Mouse (Mus musculus): ENCODE results near the gene Gm13287.
A peak's percentile ranks its signal among the peaks of the same experiment; 100 is the strongest.
"Not testable (repeated sequence)": the region's sequence is repeated elsewhere in the genome, so short reads cannot be mapped to it uniquely, and the experiment has no call there.

Gm13287 gene

GRCm38 (mm10) chr4:88797097-88797496 is 6.0 kb upstream of the Gm13287 start, which contains the start of gene Gm13279:
Gene Gm13279 (plus strand): TSS chr4:88797397.
- not testable (repeated sequence) for DNase-seq (ENCODE audit: low read depth, low spot score)

- not testable (repeated sequence) for DNase-seq (ENCODE audit: low read depth, low spot score)
Observed at GRCm38 (mm10) chr4:88799365-88799764, 3.7 kb upstream of the Gm13287 start, which contains the start of gene Gm13285. Gene Gm13285 (plus strand): TSS chr4:88799665.

GRCm38 (mm10) chr4:88805231-88805630 is 2.2 kb downstream of the Gm13287 start, which contains the start of gene Gm13288:
Gene Gm13288 (plus strand): TSS chr4:88805531.
- DNase-seq (ENCODE audit: low read depth, low spot score): not testable (repeated sequence)

GRCm38 (mm10) chr4:88805761-88806160 is 2.7 kb downstream of the Gm13287 start:
- DNase-seq (ENCODE audit: low read depth, low spot score): not testable (repeated sequence)

GRCm38 (mm10) chr4:88815928-88816327 is 12.9 kb downstream of the Gm13287 start, which contains the start of gene Ifna7:
Gene Ifna7 (plus strand): TSS chr4:88816228.
- no peak for DNase-seq (ENCODE audit: low read depth, low spot score)

- DNase-seq (ENCODE audit: low read depth, low spot score): no peak
Observed at GRCm38 (mm10) chr4:88819659-88820058, 16.6 kb downstream of the Gm13287 start, which contains the start of gene Ifna11. Gene Ifna11 (plus strand): TSS chr4:88819959.

- peak; percentile 4 for DNase-seq (ENCODE audit: low read depth, low spot score)
Observed at GRCm38 (mm10) chr4:88822995-88823394, 19.9 kb downstream of the Gm13287 start.

- DNase-seq (ENCODE audit: low read depth, low spot score): not testable (repeated sequence)
Observed at GRCm38 (mm10) chr4:88827116-88827515, 24.1 kb downstream of the Gm13287 start, which contains the start of gene Ifna6. Gene Ifna6 (plus strand): TSS chr4:88827416.

GRCm38 (mm10) chr4:88830523-88830922 is 27.5 kb downstream of the Gm13287 start:
- peak; percentile 16 for DNase-seq (ENCODE audit: low read depth, low spot score)

- not testable (repeated sequence) for DNase-seq (ENCODE audit: low read depth, low spot score)
Observed at GRCm38 (mm10) chr4:88835225-88835624, 32.2 kb downstream of the Gm13287 start, which contains the start of gene Ifna5. Gene Ifna5 (plus strand): TSS chr4:88835525.

GRCm38 (mm10) chr4:88838828-88839227 is 35.8 kb downstream of the Gm13287 start:
- DNase-seq (ENCODE audit: low read depth, low spot score): no peak

- no peak for DNase-seq (ENCODE audit: low read depth, low spot score)
Observed at GRCm38 (mm10) chr4:88840058-88840457, 37.0 kb downstream of the Gm13287 start.

GRCm38 (mm10) chr4:88841438-88841911 is 38.4 kb downstream of the Gm13287 start, which contains the start of gene Ifna4:
Gene Ifna4 (plus strand): TSS chr4:88841861.
- DNase-seq (ENCODE audit: low read depth, low spot score): no peak

- DNase-seq (ENCODE audit: low read depth, low spot score): no peak
Observed at GRCm38 (mm10) chr4:88845334-88845733, 42.3 kb downstream of the Gm13287 start.

GRCm38 (mm10) chr4:88849698-88850097 is 46.6 kb downstream of the Gm13287 start, which contains the start of gene Ifna1:
Gene Ifna1 (plus strand): TSS chr4:88850087.
- DNase-seq (ENCODE audit: low read depth, low spot score): no peak

GRCm38 (mm10) chr4:88851026-88851763 is 48.1 kb downstream of the Gm13287 start:
- no peak for DNase-seq (ENCODE audit: low read depth, low spot score)

Data from mesoderm, embryonic 11.5 days (tissue).